Mouse (Mus musculus) right cerebral cortex, adult 2 months (tissue): ENCODE measurements at regions not wholly inside any gene's neighbourhood (a gene's known extent, or its start where the extent isn't known, plus 50 kb on each side); places are given as distances from the start of the nearest gene placed in this dataset.

ENCODE experiments used
- DNase-seq, 2 experiments: peaks; one replicate each; pipeline ENCODE4 v3.0.0; 2021 to 2022; ENCODE audit warnings: low spot score in 2 of 2

DNA sequence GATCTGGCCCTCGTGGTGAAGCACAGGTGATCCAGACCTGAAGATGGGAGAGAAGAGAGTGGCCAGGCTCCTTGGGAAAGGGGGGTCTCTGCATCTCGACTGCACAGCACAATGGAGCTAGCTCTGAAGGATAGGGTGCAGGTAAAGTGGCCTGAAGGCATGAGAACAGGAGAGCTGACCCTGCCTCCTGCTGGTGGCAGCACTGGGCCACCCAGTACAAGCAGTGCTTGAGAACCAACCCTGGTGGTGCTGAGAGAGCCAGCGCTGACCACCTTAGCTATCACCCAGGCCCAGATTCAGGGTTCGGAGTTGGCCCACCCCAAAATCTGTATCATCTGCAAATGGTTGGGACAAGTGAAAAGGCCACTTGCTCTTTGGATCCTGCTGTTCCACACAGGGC, 66.2 kb downstream of the A730009L09Rik start:
- DNase-seq: no peak

DNA sequence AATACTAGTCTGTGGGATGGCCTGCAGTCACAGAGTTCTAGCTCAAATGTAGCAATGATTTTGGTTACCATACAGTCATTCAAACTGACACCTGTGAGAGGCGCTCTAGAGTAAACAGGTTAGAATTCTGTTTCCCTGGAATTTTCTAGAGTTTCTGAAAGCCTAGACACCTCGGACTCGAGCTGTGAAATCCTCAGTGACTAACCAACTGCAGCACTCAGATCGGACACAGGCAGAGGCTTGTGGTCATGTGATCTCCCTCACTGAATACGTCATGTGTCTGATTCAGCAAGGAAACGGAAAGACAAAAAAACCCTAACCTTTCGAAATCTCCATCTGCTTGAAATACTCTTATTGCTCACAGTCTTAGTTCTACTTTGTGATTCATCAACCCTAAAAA, 68.4 kb downstream of the A730009L09Rik start:
- DNase-seq: peak; percentile 10 to 18

DNA sequence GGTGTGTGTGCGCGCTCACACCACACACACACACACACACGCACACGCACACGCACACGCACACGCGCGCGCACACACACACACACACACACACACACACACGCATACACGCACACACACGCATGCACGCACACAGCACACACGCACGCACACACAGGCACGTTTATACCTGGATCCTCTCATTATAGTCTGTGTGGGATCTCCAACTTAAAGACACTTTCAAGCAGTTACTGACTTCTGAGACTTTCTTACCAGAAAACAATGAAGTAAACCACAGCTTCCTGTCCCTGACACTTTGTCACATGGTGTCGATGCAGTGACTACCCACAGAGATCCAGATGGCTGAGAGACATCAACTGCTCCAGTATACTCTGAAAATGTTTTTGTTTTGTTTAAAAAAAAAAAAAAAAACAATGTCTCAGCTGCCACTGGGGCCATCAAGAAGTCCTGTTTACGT, 68.9 kb downstream of the A730009L09Rik start:
- no peak for DNase-seq

DNA sequence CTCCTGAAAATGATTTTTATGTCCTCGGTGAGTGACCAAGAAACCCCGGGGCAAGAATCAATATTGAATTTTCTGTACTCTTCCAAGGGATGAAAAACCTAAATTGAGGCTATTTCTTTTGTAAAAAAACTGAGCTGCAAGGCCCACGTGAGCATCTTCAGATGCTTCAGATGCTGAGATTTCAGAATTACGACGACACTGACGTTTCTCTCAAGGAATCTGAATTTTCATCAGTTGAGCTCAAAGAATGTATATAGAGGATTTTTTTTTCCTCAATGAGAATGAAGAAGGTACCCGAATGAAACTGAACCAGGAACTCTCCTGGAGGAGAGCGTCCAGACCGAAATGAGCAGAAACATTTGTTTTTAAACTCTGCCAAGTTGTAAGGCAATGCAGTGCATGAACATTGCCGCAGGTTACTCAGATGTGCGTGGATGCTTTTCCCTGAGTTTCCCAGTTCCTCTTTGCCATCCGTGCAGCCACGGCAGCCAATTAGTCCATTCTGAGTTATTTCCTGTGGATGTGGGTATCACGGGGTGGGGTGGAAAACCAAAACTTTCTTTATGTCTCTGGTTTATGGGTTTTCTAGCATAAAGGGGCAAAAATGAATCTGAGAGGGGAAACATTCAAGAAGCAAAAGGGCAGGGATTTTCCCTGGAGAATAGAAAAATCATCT, 69.9 kb downstream of the A730009L09Rik start:
- DNase-seq: no peak

DNA sequence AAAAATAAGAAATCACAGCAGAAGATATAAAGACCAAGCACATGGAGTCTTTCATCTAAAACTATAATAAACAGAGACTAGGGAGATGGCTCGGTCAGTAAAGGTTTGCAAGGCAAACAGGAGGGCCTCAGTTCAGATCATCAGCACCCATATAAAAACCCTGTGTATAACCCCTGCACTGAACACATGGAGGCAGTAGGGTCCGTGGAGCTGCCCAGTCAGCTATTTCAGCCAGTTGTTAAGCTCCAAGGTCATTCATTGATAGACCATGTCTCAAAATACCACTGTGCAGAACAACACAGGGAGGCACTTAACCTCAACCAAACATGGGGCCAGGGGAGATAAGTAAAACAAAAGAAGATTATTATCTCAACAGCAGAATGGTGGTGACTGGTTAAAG, 78.1 kb downstream of the A730009L09Rik start:
- no peak for DNase-seq

DNA sequence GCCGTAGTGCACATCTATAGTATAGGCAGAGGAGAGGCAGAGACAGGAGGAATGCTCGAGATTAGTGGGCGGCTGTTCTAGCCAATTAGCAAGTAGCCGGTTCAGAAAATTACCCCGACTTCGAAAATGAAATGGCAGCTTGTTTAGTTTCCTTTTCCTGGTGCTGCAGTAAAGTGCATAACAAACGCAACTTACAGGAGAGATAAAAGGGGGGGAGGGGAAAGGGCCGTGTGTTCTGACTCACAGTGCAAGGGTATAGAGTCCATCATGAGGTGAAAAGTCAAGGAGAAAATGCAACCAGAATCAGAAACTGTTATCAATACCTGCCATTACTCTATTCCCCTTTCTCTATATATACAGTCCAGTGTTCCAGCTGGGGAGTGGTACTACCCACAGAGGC, 88.0 kb downstream of the A730009L09Rik start:
- no peak for DNase-seq

DNA sequence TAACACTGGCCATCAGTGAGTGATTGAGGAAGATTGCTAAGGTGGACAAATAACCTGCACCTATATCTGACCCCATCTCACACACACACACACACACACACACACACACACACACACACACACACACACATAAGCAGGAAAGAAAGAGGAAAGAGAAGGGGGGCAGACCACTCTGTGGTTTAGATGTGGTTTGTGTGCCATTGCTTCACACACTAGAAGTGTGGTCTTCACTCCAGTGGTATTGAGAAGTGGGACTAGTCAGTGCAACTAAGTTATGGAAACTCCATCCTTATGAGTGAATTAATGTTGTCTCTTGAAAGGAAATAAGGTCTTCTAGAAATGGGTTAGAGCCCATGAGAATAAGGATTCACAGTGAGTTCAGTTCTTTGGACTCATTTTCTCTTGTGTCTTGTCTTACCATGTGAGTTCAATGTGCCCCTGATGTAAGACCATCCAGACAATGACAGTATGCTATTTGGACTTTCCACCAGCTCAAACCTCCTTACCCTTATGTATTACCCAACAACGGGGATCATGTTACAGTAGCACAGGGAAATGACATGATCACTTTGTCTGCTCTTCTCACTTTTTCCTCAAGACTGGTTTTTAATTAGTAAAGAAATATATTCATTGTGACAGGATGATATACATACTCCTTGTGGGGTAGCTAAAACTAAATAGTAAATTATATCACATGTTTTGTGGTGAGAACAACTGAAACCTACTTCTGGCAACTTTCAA, 88.7 kb downstream of the A730009L09Rik start:
- DNase-seq: no peak

DNA sequence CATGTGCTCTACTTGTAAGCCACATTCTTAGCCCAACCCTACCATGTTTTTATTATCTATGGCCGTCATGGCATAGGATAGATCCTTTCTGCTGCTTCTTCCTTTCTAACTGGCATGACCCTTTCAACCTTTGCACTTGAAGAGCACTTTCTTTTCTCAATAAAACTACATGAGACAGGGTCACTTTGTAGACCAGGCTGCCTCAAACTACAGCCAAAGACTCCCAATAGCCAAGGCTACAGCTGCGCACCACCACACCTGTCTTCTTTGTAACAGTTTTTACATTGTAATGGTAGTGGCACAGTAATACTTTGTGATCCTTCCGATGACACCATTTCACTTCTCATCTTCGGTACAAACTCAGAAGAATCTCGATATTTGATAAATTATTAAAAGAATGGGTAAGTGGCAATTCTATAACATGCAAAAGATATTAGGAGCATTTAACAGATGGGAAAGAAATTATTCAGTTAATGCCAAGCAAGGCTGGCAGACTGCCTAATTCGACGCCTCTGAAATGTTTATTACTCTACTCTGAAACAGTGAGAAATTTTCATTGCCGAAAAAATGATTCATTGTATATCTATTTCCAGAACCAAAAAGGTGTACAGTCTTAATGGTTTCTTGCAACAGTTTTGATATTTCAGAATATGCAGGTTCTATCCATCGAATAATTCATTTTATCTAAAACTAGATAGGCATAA, 89.5 kb downstream of the A730009L09Rik start:
- peak; percentile 42 to 56 for DNase-seq

DNA sequence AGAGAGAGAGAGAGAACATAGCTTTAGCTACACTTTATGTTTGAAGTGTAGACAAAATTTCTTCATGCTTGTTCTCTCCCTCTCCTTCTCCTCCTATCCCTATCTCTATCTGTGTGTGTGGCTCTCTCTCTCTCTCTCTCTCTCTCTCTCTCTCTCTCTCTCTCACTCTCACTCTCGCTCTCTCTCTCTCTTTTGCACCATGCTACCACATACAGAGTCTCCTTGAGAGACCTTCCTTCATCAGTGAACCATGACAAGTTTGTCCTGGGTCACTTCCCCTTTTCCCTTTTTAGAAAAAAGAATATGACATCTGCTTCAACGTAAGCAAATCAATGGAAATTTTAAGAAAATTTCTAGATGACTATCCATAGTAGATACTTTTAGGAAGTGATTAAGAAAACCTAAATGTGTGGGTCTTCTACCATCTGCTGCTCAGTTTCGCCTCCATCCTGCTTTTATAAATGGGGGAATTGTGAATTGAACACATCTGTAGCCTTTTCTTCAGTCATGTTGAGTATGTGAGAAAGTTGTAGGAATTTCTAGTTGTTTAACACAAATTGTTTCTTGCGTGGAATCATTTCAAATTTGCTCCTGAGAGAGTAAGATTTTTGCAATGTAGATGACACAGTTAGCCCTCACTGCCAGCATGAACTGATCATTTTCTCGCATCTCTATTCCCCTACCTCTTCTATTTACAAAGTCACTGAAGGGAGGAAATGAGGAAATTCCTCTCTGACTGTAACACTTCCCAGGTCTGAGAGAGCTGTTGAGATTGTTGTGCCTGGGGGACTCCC, 91.3 kb downstream of the A730009L09Rik start:
- peak in 1 of 2 experiments; percentile 26 for DNase-seq

DNA sequence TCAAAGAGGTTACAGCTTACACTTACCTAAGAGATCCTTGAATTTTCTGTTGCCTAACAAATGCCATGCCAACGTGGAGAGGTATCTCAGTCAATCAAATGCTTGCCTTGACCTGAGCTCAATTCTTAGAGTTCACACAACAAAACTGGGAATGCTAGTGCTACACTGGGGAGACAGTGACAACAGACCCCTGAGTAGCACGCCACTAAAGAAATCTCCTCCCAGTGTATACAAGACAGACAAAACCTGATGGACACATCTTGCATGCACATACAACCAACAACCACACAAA, 91.8 kb downstream of the A730009L09Rik start:
- no peak for DNase-seq

DNA sequence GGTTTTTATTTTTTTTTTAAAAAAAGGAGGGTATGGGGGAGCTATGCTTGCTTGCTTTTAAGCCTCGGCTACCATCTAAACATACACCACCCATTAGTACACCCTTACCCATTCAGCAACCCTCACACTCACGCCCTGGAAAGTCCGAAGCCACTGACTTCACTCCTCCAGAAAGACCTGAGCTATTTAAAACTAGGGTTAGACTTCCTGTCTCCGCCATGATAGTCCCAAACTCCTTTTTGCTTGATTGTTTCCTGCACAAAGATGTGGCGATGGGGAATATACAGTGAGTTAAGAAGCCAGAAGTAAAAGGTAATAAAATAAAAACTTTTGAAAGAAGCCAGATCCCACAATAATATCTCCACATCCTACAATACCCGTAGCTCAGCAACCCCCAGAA, 92.6 kb downstream of the A730009L09Rik start:
- no peak for DNase-seq

DNA sequence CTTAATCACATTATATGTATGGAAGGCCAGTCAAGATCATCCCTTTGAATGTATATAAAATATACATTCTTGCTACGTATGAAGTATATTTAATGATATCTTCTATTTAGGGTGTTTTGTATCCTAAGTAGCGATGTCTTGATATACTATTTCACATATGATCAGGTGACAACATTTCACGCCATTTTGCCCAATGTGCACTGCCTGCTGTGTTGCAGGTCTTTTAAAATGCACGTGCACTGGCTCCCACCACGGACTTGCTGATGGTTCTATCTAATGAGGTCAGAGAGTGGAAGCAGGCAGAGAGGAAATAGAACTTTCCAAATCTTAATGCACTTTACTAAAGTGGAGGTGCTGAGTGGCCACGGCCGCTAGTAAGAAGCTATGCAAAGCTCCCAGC, 100.8 kb downstream of the A730009L09Rik start:
- DNase-seq: no peak

DNA sequence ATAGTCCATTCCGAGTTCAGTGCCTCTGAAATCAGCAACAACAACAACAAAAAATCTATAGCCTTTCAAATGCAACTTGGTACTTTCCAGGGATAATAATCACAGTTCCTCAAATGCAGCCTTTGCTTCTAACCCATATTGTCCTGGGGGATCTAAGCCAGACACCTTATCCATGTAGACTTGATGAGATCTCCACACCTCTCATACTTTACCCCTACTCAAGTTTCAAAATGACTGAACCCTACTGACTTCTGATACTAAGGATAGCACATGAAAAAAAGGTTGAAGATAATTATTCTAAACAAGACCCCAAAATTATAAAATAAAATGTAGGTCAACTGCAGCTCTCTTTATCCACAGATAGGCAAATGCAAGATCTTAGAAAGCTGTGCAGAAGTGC, 101.2 kb downstream of the A730009L09Rik start:
- no peak for DNase-seq

DNA sequence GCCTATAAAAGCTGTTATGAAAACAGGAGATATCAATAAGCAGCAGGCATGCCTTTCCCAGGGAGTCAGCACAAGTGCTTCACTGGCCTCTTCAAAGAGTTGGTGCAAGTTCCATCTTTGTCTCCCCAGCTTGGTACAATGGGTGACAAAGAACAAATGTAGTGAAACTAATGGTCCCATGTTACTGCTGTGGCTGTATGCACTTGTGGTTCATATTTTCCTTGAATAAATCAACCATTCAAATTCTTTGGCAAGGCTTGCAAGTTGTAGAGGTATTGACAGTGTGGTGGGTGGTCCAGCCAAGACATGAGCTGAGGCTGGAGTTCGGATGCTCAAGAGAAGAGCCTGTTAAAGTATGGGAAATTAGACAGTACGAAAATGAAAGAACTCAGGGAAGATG, 103.5 kb downstream of the A730009L09Rik start:
- no peak for DNase-seq

DNA sequence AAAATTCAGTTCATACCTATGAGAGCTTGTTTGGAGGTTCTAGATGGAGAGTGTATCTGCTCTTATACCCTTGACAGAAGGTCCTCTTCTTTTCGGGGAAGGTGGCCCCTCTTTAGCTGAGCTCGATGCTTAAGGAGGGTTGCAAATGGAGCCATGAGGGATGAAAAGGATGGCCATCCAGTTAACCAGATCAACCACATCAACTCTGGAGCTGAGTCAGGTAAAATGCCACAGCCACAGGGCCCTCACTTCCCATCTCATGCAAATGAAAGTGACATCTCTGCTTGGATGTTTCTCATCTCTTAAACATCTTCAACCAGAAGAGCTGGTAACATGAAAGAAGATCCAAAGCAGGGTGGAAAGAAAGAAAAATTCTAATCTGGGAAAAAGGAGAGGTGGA, 105.0 kb downstream of the A730009L09Rik start:
- DNase-seq: no peak

DNA sequence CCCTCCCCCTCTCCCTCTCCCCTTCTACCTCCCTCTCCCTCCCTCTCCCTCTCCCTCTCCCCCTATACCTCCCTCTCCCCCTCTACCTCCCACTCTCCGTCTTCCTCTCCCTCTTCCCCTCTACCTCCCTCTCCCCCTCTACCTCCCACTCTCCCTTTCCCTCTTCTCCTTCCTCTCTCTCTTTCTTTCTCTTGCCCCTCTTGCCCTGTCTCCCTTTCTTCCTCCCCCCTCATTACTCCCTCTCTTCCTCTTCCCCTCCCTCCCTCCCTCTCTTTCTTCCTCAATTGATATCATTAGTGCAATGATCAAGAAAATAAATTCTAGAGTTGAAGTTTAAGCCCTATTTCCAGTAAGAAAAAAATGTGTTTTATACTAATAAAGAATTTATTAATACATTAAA, 105.9 kb downstream of the A730009L09Rik start:
- DNase-seq: no peak

DNA sequence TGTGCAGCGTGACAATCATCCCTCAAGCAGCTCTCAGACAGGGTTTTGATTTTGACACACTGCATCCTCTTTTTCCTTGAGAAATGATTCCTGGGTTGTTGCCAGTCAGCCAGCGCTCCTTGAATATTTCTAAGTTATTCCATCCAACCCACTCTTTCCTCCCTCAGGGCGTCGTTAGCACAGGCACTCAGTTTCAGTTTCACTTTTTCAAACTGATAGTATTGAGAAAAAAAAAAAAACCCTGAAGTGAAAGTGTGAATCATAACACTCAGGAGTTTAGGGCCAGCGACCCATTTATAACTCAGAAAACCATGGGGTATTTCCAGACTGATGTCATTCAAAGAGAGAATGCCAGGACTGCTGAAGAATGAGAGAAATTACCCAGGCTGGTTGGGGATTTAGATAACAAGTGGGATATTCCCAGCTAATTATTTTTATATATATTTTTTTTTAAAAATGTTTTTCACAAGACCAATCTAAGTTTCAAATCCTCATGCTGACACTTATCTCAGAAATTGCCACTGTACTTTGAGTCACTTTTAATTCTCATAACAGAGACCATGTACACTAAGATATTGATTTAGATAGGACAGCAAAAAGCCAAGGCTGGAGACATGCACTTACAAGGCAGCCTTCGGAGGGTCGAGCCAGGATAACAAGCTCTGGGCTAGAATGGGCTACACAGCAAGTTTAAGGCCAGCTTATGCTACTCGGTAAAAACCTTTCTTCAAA, 106.5 kb downstream of the A730009L09Rik start:
- peak; percentile 51 to 53 for DNase-seq

DNA sequence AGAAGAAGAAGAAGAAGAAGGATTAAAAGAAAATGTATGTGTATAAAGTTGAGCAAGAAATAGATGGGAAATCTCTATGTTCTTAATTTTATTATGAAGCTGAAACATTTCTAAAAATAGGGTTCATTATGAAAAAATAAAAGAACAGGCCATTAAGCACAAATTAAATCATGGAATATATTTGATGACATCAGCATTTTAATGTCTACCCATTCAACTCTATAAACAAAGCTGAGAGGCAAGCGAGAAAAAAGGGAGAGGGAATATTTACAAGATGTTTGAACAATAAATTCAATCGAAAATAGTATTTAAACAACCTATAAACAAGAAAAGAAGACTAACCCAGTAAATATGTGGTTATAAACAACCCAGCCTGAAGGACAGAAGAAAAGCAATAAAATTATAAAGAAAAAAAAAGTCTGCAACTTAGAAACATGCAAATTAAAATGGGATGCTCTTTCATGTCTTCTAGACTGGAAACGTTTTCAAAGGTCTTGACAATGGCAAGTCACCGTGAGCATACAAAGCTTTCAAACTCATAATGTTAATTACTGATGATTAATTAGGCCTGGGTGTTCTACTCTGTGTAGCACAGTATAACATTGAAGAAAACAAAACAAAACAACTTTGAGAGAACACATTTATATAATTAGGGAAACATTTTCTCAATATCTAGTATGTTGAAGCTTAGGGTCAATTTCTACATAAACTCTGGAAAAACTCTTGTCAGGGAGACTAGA, 108.6 kb downstream of the A730009L09Rik start:
- DNase-seq: no peak

DNA sequence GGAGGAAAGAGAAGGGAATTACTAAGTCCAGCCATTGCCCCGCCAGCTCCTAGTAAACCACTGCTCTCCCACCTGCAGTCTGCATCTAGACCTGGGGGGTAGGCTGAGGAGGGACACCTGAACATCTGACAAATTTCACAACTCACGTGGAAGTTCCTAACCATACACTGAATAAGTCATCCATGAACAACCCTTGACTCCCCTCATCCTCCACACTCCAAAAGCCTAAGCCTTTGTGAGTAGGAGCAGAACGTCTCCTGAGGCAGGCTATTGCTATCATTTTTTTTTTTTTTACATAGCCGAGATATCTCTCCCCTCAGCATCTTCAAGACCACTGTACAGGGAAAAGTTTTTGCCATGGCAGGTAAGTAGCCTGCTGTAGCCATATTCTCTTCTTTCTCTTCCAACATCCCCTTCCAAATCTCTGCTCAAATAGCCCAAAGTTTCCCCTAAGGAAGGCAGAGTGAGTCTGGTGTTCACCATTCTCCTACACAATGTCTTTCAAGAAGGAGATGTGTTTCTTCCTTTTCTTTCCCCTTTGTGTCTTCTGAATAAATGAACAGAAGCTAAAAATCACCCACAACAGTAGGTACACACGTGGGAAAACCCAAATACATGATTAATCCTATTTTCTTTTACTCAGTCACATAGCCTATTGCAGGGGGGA, 109.7 kb downstream of the A730009L09Rik start:
- DNase-seq: no peak

DNA sequence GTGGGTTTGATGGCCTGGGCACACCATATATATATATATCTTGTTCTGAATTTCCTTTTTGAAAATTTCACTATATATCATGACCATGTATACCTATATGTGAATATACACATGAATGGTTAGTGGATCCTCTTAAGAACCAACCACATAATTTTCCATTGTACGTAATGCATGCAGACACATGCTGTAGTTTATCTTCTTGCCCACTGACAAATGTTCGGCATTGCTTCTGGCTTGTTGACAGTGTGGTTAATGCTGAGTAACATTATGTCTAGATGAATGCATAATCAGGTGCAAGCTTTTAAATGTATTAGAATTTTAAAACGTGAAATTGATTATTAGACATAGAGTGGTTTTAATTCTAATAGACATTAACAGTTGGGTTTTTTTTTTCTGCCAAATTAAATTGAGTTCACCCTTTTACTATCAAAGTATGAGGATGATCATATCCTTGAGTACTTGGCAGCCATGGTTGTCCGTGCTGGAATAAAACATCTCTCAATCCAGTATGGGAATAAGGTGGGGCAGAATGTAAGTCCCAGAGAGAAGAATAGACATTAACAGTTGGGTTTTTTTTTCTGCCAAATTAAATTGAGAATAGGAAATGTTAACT, 110.3 kb downstream of the A730009L09Rik start:
- DNase-seq: no peak
